Mouse (Mus musculus) CH12.LX (cell line): ENCODE results near the gene Psmg4. TPM values are rescaled to one million over a fixed set of nuclear protein-coding genes. Genes with fewer than 3 reads are reported as not detected.

Source experiments
- DNase-seq: peaks from one replicate; pipeline ENCODE4 v3.0.0-alpha.2; 2013; ENCODE audit errors: extremely low read depth
- H3K27ac ChIP-seq: 2 replicates; pipeline ENCODE4 v1.5.1; 2012; ENCODE audit warnings: low read depth, mild to moderate bottlenecking, control low read depth, moderate library complexity; ENCODE audit not compliant: insufficient read depth
- H3K27me3 ChIP-seq: replicated peaks from 2 replicates; pipeline ENCODE3; 2012; ENCODE audit warnings: inconsistent platforms
- H3K36me3 ChIP-seq, 2 experiments: replicated peaks in 1 of 2; 2 replicates each; pipeline versions ENCODE3 to v1.6.1; 2012; ENCODE audit warnings: inconsistent platforms in 1 of 2, low read length in 1 of 2, mild to moderate bottlenecking in 1 of 2, mixed read lengths in 1 of 2, moderate library complexity in 1 of 2; ENCODE audit not compliant: control insufficient read depth in 1 of 2, insufficient read depth in 1 of 2
- H3K4me1 ChIP-seq, 2 experiments: 2 replicates each; pipeline ENCODE4 v1.6.1; 2012; ENCODE audit warnings: inconsistent platforms in 1 of 2, moderate library complexity in 1 of 2; ENCODE audit not compliant: insufficient read depth in 2 of 2, control insufficient read depth in 1 of 2
- H3K4me2 ChIP-seq: 2 replicates; pipeline ENCODE4 v1.6.1; 2012; ENCODE audit warnings: low read depth, mild to moderate bottlenecking, control low read depth; ENCODE audit not compliant: poor library complexity, insufficient read depth, severe bottlenecking
- H3K4me3 ChIP-seq, 3 experiments: fragments of 150-350 bp in 1 of 3; sonication (generic) in 1 of 3; replicated peaks in 1 of 3; 2 replicates each; pipeline versions ENCODE3 to v1.5.1; 2011 to 2012; ENCODE audit warnings: low read depth in 2 of 3, low read length in 2 of 3, mild to moderate bottlenecking in 2 of 3, moderate library complexity in 2 of 3, control low read depth in 1 of 3, improper control_type of control experiment in 1 of 3, inconsistent platforms in 1 of 3, mixed read lengths in 1 of 3; ENCODE audit not compliant: poor library complexity in 1 of 3
- H3K79me2 ChIP-seq: replicated peaks from 2 replicates; pipeline ENCODE4 v1.6.1; 2012; ENCODE audit warnings: mild to moderate bottlenecking, moderate library complexity; ENCODE audit not compliant: control insufficient read depth, poor library complexity, insufficient read depth, severe bottlenecking; ENCODE audit errors: extremely low read depth
- H3K9ac ChIP-seq: 2 replicates; pipeline ENCODE4 v1.6.1; 2012; ENCODE audit warnings: low read depth, mild to moderate bottlenecking, control low read depth, moderate library complexity; ENCODE audit not compliant: insufficient read depth
- H3K9me3 ChIP-seq: replicated peaks from 2 replicates; pipeline ENCODE3; 2012; ENCODE audit warnings: low read length, inconsistent platforms, mixed read lengths
- CHD2 ChIP-seq: IDR thresholded peaks from 2 replicates; pipeline ENCODE4 v1.6.1; 2011; ENCODE audit warnings: low read length, improper control_type of control experiment
- CTCF ChIP-seq, 2 experiments: IDR thresholded peaks in 1 of 2; conservative IDR thresholded peaks in 1 of 2; 2 replicates each; pipeline ENCODE4 v1.5.1; 2011 to 2012; ENCODE audit warnings: low read depth in 2 of 2, low read length in 2 of 2, improper control_type of control experiment in 1 of 2, inconsistent platforms in 1 of 2, mild to moderate bottlenecking in 1 of 2, moderate library complexity in 1 of 2
- ELF1 ChIP-seq: IDR thresholded peaks from 2 replicates; pipeline ENCODE4 v1.6.1; 2014; ENCODE audit warnings: low read depth, mild to moderate bottlenecking, inconsistent platforms, low read length, improper control_type of control experiment
- EP300 ChIP-seq: IDR thresholded peaks from 2 replicates; pipeline ENCODE4 v1.6.1; 2011; ENCODE audit warnings: low read length, improper control_type of control experiment
- GABPA ChIP-seq: IDR thresholded peaks from 2 replicates; pipeline ENCODE4 v1.6.1; 2012; ENCODE audit warnings: low read depth, low read length, improper control_type of control experiment, inconsistent platforms; ENCODE audit not compliant: insufficient replicate concordance
- HCFC1 ChIP-seq: IDR thresholded peaks from 2 replicates; pipeline ENCODE4 v1.6.1; 2012; ENCODE audit warnings: low read depth, mild to moderate bottlenecking, inconsistent platforms, low read length, improper control_type of control experiment
- JUND ChIP-seq: conservative IDR thresholded peaks from 2 replicates; pipeline ENCODE4 v1.6.1; 2011; ENCODE audit warnings: low read depth, low read length, improper control_type of control experiment
- MAFK ChIP-seq: IDR thresholded peaks from 2 replicates; pipeline ENCODE4 v1.6.1; 2011; ENCODE audit warnings: low read length, improper control_type of control experiment; ENCODE audit not compliant: insufficient replicate concordance
- MEF2A ChIP-seq: IDR thresholded peaks from 2 replicates; pipeline ENCODE4 v1.6.1; 2014; ENCODE audit warnings: low read depth, mild to moderate bottlenecking, inconsistent platforms, low read length, improper control_type of control experiment, borderline replicate concordance
- NRF1 ChIP-seq: IDR thresholded peaks from 2 replicates; pipeline ENCODE4 v1.6.1; 2014; ENCODE audit warnings: low read depth, mild to moderate bottlenecking, inconsistent platforms, low read length, improper control_type of control experiment, moderate library complexity
- PAX5 ChIP-seq: IDR thresholded peaks from 2 replicates; pipeline ENCODE4 v1.6.1; 2012; ENCODE audit warnings: low read length, inconsistent platforms, mixed read lengths
- POLR2AphosphoS2 ChIP-seq: IDR thresholded peaks from 2 replicates; pipeline ENCODE4 v1.6.1; 2011; ENCODE audit warnings: low read depth, low read length, improper control_type of control experiment
- RAD21 ChIP-seq: IDR thresholded peaks from 2 replicates; pipeline ENCODE4 v1.6.1; 2011; ENCODE audit warnings: low read depth, mild to moderate bottlenecking, low read length, improper control_type of control experiment, moderate library complexity
- RCOR1 ChIP-seq: conservative IDR thresholded peaks from 2 replicates; pipeline ENCODE4 v1.6.1; 2012; ENCODE audit warnings: low read depth, mild to moderate bottlenecking, inconsistent platforms, low read length, improper control_type of control experiment
- TBP ChIP-seq: conservative IDR thresholded peaks from 2 replicates; pipeline ENCODE4 v1.6.1; 2011; ENCODE audit warnings: low read depth, low read length, improper control_type of control experiment
- TCF12 ChIP-seq: IDR thresholded peaks from 2 replicates; pipeline ENCODE4 v1.6.1; 2014; ENCODE audit warnings: low read depth, mild to moderate bottlenecking, inconsistent platforms, low read length, improper control_type of control experiment
- UBTF ChIP-seq: IDR thresholded peaks from 2 replicates; pipeline ENCODE4 v1.6.1; 2012; ENCODE audit warnings: low read depth, mild to moderate bottlenecking, inconsistent platforms, low read length, improper control_type of control experiment, moderate library complexity
- USF1 ChIP-seq: IDR thresholded peaks from 2 replicates; pipeline ENCODE4 v1.6.1; 2014; ENCODE audit warnings: low read depth, mild to moderate bottlenecking, inconsistent platforms, low read length, improper control_type of control experiment
- ZC3H11A ChIP-seq: IDR thresholded peaks from 2 replicates; pipeline ENCODE4 v1.6.1; 2012; ENCODE audit warnings: low read depth, mild to moderate bottlenecking, inconsistent platforms, low read length, improper control_type of control experiment
- ZNF384 ChIP-seq: IDR thresholded peaks from 2 replicates; pipeline ENCODE4 v1.6.1; 2012; ENCODE audit warnings: low read depth, low read length, improper control_type of control experiment, inconsistent platforms
- dilution Hi-C: fragments of 300-500 bp; cut with MboI; formaldehyde crosslinking; loops from 2 replicates; pipeline ENCODE4 v1.14.3; 2020; ENCODE audit warnings: low sequenced_read_pairs; ENCODE audit not compliant: extremely low pct_unique_long_range_greater_than_20kb, extremely low pct_ligation_motif_present
- in situ Hi-C: fragments of 300-500 bp; cut with MboI; formaldehyde crosslinking; loops from 3 replicates; pipeline ENCODE4 v1.14.3; 2019; ENCODE audit warnings: low sequenced_read_pairs, low pct_ligation_motif_present, low pct_unique_long_range_greater_than_20kb, mixed read lengths
- polyA plus RNA-seq: library from polyadenylated mRNA; unstranded; fragments of >175 nt; gene quantifications from 2 replicates; pipeline ENCODE4 v1.2.1, GENCODE M21; 2012; ENCODE audit warnings: low read depth; ENCODE audit not compliant: insufficient read length
- total RNA-seq, 2 experiments: library from RNA; depleted of rRNA; stranded (reverse); fragments of 300-350 nt in 1 of 2; fragments of >200 nt in 1 of 2; gene quantifications; 2 replicates each; pipeline ENCODE4 v1.2.3; 2012 to 2014

Gene Psmg4
- total and polyA plus RNA-seq, 3 experiments, result 120 to 234 (median 194) TPM

- dilution Hi-C loops, result no loop called here
- no peak for DNase-seq
- Histone ChIP-seq H3K4me3 (no peak overlapping the region), H3K27me3 (no peaks in the 10 kb centered on the region), H3K36me3 (no peaks in the 10 kb centered on the region), H3K9ac (peak overlapping the region; percentile 2), H3K4me1 (peaks cover 3 to 16% of the 10 kb centered on the region in 2 experiments), H3K9me3 (no peaks in the 10 kb centered on the region), H3K4me2 (0 out of 2 replicates have a peak overlapping the region, but pooled peaks have one; percentile 5), H3K79me2 (no peaks in the 10 kb centered on the region), H3K27ac (no peak overlapping the region)
- in situ Hi-C loops, result loop anchor here (10.0 kb wide), 1 partner anchor 195 kb away; no protein-coding TSS in a partner anchor
- TF ChIP-seq ZNF384 (no peak), CHD2 (no peak), JUND (no peak), MAFK (no peak), UBTF (no peak), PAX5 (no peak), GABPA (no peak), ELF1 (no peak), MEF2A (no peak), CTCF (conservative IDR thresholded peaks at IDR 0.05 in 1 of 2, IDR thresholded peaks at IDR 0.05 in 1 of 2; ENCODE audit: low read depth in 2 of 2, low read length in 2 of 2) (no peak), USF1 (no peak), NRF1 (no peak), TBP (no peak), POLR2AphosphoS2 (no peak), ZC3H11A (no peak), TCF12 (no peak), RAD21 (no peak), RCOR1 (no peak), HCFC1 (no peak), EP300 (no peak)
Observed at GRCm38 (mm10) chr13:34149463-34150176, 13.1 kb upstream of the Psmg4 start.
